Mouse (Mus musculus) neural tube, embryonic 14.5 days (tissue): ENCODE measurements around the gene Lefty2. TPM values are rescaled to one million over a fixed set of nuclear protein-coding genes. Genes with fewer than 3 reads are reported as not detected.
"Not testable (repeated sequence)": the region's sequence is repeated elsewhere in the genome, so short reads cannot be mapped to it uniquely, and the experiment has no call there.

Source experiments
- ATAC-seq: fragments of 200-750 bp; cut with Nextera tagmentation; 2 replicates; pipeline ENCODE4 v1.8.0; 2017; ENCODE audit warnings: low read depth, mild to moderate bottlenecking, moderate TSS enrichment, moderate library complexity
- H3K27ac ChIP-seq: fragments of 300-500 bp; sonication (generic); 2 replicates; pipeline ENCODE4 v1.5.1; 2014; ENCODE audit warnings: low read depth, mild to moderate bottlenecking, control low read depth, low read length, moderate library complexity, mixed read lengths
- H3K27me3 ChIP-seq: fragments of 300-500 bp; sonication (generic); 2 replicates; pipeline ENCODE4 v1.6.1; 2014; ENCODE audit warnings: low read length; ENCODE audit not compliant: control insufficient read depth, insufficient read depth
- H3K36me3 ChIP-seq: fragments of 300-500 bp; sonication (generic); 2 replicates; pipeline ENCODE4 v1.6.1; 2014; ENCODE audit warnings: low read length, mixed read lengths; ENCODE audit not compliant: control insufficient read depth, insufficient read depth
- H3K4me1 ChIP-seq: fragments of 300-500 bp; sonication (generic); 2 replicates; pipeline ENCODE4 v1.6.1; 2014; ENCODE audit warnings: low read length; ENCODE audit not compliant: control insufficient read depth, insufficient read depth
- H3K4me2 ChIP-seq: fragments of 300-500 bp; sonication (generic); 2 replicates; pipeline ENCODE4 v1.6.1; 2014; ENCODE audit warnings: mild to moderate bottlenecking, low read depth, low read length, control low read depth
- H3K4me3 ChIP-seq: fragments of 300-500 bp; sonication (generic); 2 replicates; pipeline ENCODE4 v1.5.1; 2014; ENCODE audit warnings: low read depth, low read length, control low read depth, mixed read lengths
- H3K9ac ChIP-seq: fragments of 300-500 bp; sonication (generic); replicated peaks from 2 replicates; pipeline ENCODE4 v1.6.1; 2014; ENCODE audit warnings: low read depth, mild to moderate bottlenecking, control low read depth, low read length, mixed read lengths
- H3K9me3 ChIP-seq: fragments of 300-500 bp; sonication (generic); 2 replicates; pipeline ENCODE4 v1.6.1; 2016; ENCODE audit warnings: low read length; ENCODE audit not compliant: control insufficient read depth
- WGBS: fragments of 180-500 bp; shearing (Covaris S2); extraction: QIAGEN DNeasy Blood & Tissue Kit; methylation state at CpG from one replicate; pipeline ENCODE4 v1.1.7; 2014; 5-methylcytosine and 5-hydroxymethylcytosine counted together
- polyA plus RNA-seq: library from polyadenylated mRNA; unstranded; fragments of >200 nt; fragmentation: Nextera tagmentation; extraction: Ambion mirVana; gene quantifications from 2 replicates; pipeline ENCODE4 v1.2.1, GENCODE M21; 2014

Gene Lefty2
- polyA plus RNA-seq, 1 experiment from 2014 or later: 1.9 TPM

GRCm38 (mm10) chr1:180936610-180937398 lies 43.9 kb downstream of the Lefty2 start:
- Histone ChIP-seq H3K4me3 (peak overlapping the region; percentile 13; the same call in 1 of the 2 replicates), H3K4me2 (peak overlapping the region; percentile 31; the same call in 1 of the 2 replicates), H3K27me3 (peaks cover 24% of the 10 kb centered on the region)
- H3K36me3 ChIP-seq, H3K4me1 ChIP-seq, H3K27ac ChIP-seq, H3K9ac ChIP-seq, H3K9me3 ChIP-seq: not testable (repeated sequence)
- peak; percentile 57; the same call in 1 of the 2 replicates for ATAC-seq
- under 1% methylated on average over 33 of the region's 41 CpGs for WGBS

- WGBS: 19% methylated on average over 13 of the region's 13 CpGs
- H3K36me3 ChIP-seq, H3K27ac ChIP-seq, H3K4me3 ChIP-seq, H3K4me2 ChIP-seq, ATAC-seq, H3K9me3 ChIP-seq, H3K9ac ChIP-seq, H3K4me1 ChIP-seq: not testable (repeated sequence)
- peaks cover 32% of the 10 kb centered on the region for H3K27me3 ChIP-seq
Observed at GRCm38 (mm10) chr1:180937631-180938030, 44.7 kb downstream of the Lefty2 start.

GRCm38 (mm10) chr1:180938781-180939180 lies 45.9 kb downstream of the Lefty2 start:
- not testable (repeated sequence) for H3K9me3 ChIP-seq
- H3K27me3 ChIP-seq: peaks cover 43% of the 10 kb centered on the region
- 80% methylated on average over 2 of the region's 2 CpGs for WGBS

GRCm38 (mm10) chr1:180940776-180941460 lies 48.0 kb downstream of the Lefty2 start:
- Histone ChIP-seq H3K4me2 (no peak overlapping the region), H3K9me3 (no peaks in the 10 kb centered on the region), H3K36me3 (no peaks in the 10 kb centered on the region), H3K27ac (no peak overlapping the region), H3K9ac (no peak overlapping the region), H3K4me1 (peaks cover 5% of the 10 kb centered on the region; the same call in 1 of the 2 replicates), H3K4me3 (no peak overlapping the region), H3K27me3 (peaks cover 42% of the 10 kb centered on the region)
- WGBS: 86% methylated on average over 7 of the region's 7 CpGs
- ATAC-seq: no peak

More at GRCm38 (mm10) chr1:180938781-180939180, 45.9 kb downstream of the Lefty2 start:
- H3K4me3 ChIP-seq, H3K27ac ChIP-seq, H3K36me3 ChIP-seq, H3K4me2 ChIP-seq, H3K4me1 ChIP-seq, ATAC-seq, H3K9ac ChIP-seq: not testable (repeated sequence)

- peaks cover 38% of the 10 kb centered on the region for H3K27me3 ChIP-seq
- H3K36me3 ChIP-seq: no peaks in the 10 kb centered on the region
- no peaks in the 10 kb centered on the region for H3K9me3 ChIP-seq
- peak overlapping the region; percentile 54 for H3K4me3 ChIP-seq
- 5% methylated on average over 18 of the region's 18 CpGs for WGBS
- no peak overlapping the region for H3K27ac ChIP-seq
- peaks cover 5% of the 10 kb centered on the region; the same call in 1 of the 2 replicates for H3K4me1 ChIP-seq
- peak overlapping the region; percentile 95 for H3K4me2 ChIP-seq
- peak overlapping the region; percentile 41; the same call in 1 of the 2 replicates for H3K9ac ChIP-seq
- peak; percentile 12; the same call in 1 of the 2 replicates for ATAC-seq
Observed at GRCm38 (mm10) chr1:180941726-180942125, 48.8 kb downstream of the Lefty2 start.

GRCm38 (mm10) chr1:180942166-180943031 lies 49.5 kb downstream of the Lefty2 start, which contains the start of gene Tmem63a:
Gene Tmem63a, plus strand, starts transcription at chr1:180942344.
- Histone ChIP-seq H3K4me3 (peak within 1 kb of the TSS; percentile 54), H3K27me3 (peaks cover 36% of the 10 kb centered on the region), H3K36me3 (no peaks in the 10 kb centered on the region), H3K4me1 (peaks cover 5% of the 10 kb centered on the region; the same call in 1 of the 2 replicates), H3K27ac (no peak within 1 kb of the TSS), H3K4me2 (peak within 1 kb of the TSS; percentile 95), H3K9me3 (no peaks in the 10 kb centered on the region), H3K9ac (peak within 1 kb of the TSS; percentile 41)
- WGBS: under 1% methylated on average over 58 of the region's 73 CpGs
- ATAC-seq: peak; percentile 66; the same call in 1 of the 2 replicates

GRCm38 (mm10) chr1:180943032-180943644 lies 50.2 kb downstream of the Lefty2 start:
- Histone ChIP-seq H3K27me3 (peaks cover 32% of the 10 kb centered on the region), H3K9me3 (no peaks in the 10 kb centered on the region), H3K27ac (no peak overlapping the region), H3K9ac (no peak overlapping the region), H3K4me1 (peaks cover 5% of the 10 kb centered on the region; the same call in 1 of the 2 replicates), H3K4me3 (peak overlapping the region; percentile 54), H3K4me2 (peak overlapping the region; percentile 95), H3K36me3 (no peaks in the 10 kb centered on the region)
- ATAC-seq: no peak
- WGBS: 38% methylated on average over 11 of the region's 11 CpGs

GRCm38 (mm10) chr1:180943896-180944295 lies 51.0 kb downstream of the Lefty2 start:
- Histone ChIP-seq H3K27me3 (peaks cover 32% of the 10 kb centered on the region), H3K36me3 (no peaks in the 10 kb centered on the region), H3K9ac (no peak overlapping the region), H3K9me3 (no peaks in the 10 kb centered on the region), H3K4me2 (no peak overlapping the region), H3K27ac (no peak overlapping the region), H3K4me1 (peaks cover 5% of the 10 kb centered on the region; the same call in 1 of the 2 replicates), H3K4me3 (no peak overlapping the region)
- WGBS: 69% methylated on average over 1 of the region's 1 CpGs
- ATAC-seq: no peak
